Mouse (Mus musculus) regulatory T cell (primary cell): Measurements from ENCODE around the gene Znrf4.

Experiments
- in situ Hi-C: fragments of 300-600 bp; cut with MboI, MseI; formaldehyde crosslinking; loops from one replicate; pipeline ENCODE4 v1.15.1; 2025; ENCODE audit warnings: high pct_unique_total_duplicates

Gene Znrf4

DNA sequence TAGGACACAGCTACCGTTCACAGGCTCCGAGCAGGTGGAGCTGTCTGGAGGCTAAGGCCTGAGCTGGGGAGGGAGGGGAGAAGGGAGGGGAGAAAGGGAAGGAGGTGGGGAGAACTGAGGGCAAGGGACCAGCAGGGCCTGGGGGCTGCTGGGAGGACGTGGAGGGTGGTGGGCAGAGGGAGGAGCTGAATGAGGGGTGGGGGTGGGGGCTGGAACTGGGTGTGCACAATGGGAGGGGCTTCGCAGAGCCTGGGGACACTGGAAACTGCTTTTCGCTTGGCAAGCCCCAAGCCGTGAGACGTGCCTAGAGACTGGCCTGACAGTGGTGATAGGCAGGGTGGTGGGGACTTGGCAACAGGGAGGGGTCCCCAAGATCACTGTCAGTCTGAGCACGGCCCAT, 43.0 kb downstream of the Znrf4 start:
- in situ Hi-C loops: loop anchor here (10.0 kb wide), 1 partner anchor 584 kb away; no protein-coding TSS in a partner anchor

DNA sequence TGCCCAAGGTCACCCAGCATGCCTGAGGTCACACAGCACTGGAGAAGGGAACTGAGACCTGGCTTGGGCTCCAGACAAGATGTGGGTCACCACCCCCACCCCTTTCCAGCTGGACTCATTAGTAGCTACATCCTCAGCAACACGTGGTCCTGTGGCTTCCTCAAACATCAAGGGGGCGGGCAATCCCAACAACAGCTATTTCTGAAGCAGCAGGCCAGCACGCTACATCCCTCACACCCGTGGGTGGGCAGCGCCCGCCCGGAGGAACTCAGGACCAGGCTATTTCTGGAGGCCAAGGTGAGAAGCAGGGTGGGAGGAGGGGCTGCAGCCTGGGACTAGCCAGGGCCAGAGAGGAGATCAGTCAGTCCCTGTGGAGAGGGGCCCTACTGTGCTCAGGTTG, 43.4 kb downstream of the Znrf4 start:
- in situ Hi-C loops: loop anchor here (10.0 kb wide), 1 partner anchor 584 kb away; no protein-coding TSS in a partner anchor

DNA sequence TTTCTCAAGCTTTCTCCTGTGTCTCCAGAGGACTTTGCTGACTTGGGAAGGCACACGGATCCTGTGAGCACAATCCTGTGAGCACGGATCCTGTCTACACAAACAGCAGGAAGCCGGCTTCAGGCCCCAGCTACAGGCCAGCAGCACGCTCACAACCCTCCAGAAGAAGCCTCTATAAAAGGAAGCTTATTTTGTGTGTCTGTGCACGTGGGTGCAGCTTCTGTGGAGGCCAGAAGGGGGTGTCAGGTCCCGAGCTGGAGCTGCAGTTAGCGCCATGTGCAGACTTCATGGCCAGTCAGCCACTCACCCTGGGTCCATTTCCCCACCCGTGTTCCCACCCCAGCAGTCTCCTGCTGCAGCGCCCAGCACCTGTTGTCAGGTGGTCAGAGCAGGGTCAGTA, 43.9 kb downstream of the Znrf4 start:
- in situ Hi-C loops: loop anchor here (10.0 kb wide), 1 partner anchor 584 kb away; no protein-coding TSS in a partner anchor

DNA sequence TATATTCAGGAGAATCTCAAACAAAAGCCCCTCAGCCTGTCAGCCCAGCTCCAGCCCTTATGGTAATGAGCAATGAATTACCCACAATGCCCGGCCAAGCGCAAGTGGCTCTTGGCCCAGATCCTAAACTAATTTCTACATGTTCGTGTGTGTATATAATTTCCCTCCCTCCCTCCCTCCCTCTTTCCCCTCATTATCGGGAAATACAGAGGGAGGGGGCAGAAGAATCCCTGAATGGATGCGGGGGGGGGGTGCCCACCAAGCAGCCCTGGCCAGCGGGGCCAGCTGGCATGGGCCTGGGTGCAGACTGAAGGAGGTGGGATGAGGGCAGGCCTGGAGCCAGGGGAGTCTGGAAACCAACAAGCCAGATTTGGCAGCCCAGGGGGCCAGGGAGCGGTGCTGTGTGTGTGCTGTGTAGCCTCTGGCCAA, 44.8 kb downstream of the Znrf4 start:
- in situ Hi-C loops: loop anchor here (10.0 kb wide), 1 partner anchor 583 kb away; no protein-coding TSS in a partner anchor

DNA sequence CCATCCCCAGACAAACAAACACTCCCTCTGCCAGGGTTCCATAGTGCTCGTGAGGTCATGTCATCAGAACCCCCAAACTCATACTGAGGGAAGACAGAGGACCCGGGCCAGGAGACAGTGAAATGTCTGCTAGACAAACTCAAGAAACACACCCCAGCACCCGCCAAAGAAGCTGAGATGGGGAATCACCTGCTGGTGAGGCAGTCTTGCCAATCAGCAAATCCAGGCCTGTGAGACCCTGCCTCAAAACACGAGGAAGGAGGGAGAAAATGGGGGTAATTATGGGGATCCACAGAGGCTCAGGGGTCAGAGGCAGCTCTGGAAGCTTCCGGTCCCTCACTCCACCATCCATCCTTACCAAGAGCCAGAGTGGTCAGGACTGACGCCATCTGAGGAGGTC, 45.5 kb downstream of the Znrf4 start:
- in situ Hi-C loops: loop anchor here (10.0 kb wide), 1 partner anchor 582 kb away; no protein-coding TSS in a partner anchor

DNA sequence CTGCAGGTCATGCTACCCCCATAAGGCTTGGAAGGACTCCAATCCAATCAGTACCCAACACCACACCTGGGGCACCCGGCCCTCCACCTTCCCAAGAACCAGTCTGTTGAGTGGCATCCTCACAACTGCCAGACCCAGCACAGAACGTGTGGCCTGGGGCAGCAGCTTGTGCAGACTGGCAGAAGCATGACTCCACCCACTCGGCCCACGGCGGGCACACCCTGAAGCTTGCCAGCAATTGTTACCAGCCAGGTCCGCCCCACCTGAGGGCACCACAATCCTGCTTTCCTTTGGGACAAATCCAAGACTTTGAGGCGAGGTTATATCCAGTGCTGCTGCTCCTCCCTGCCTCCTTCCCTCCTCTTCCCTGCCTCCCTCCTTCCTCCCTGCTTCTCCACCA, 47.4 kb downstream of the Znrf4 start:
- in situ Hi-C loops: loop anchor here (10.0 kb wide), 1 partner anchor 580 kb away; no protein-coding TSS in a partner anchor

DNA sequence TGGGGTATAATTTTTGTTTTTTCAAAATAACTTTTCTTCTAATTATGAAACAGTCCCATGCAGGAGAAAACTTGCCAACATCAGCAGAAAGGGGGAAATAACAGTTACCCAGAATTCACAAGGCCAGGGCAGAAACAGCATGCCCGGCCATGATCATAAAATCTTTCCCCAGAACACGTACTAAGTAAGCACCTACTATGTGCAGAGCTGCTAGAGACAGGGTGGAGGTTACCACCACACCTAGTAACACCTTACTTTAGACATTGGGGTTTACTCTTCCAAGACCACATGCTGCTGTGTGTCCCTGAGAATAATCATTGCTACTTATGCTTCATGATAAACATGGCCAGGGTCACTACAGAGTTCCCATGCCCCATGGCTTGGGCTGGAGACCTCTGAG, 47.9 kb downstream of the Znrf4 start:
- in situ Hi-C loops: loop anchor here (10.0 kb wide), 1 partner anchor 580 kb away; no protein-coding TSS in a partner anchor

DNA sequence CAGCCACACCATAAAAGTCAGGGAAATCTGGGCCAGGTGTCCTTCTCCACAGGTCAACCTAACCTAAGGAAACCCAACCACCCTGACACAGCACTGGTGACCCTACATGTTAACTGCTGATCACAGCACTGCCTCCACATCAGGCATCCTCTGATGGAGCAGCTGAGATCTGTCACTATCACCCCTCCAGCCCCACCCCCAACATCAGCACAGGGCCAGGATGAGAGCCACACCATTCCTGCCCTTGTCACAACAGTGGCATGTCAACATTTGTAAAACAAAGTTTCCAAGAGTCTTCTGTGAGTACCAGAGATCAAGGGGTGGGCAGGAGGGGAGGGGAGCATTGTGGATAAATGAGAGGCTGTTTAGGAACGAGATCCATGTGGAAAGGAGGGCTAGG, 48.7 kb downstream of the Znrf4 start:
- in situ Hi-C loops: loop anchor here (10.0 kb wide), 1 partner anchor 579 kb away; no protein-coding TSS in a partner anchor

DNA sequence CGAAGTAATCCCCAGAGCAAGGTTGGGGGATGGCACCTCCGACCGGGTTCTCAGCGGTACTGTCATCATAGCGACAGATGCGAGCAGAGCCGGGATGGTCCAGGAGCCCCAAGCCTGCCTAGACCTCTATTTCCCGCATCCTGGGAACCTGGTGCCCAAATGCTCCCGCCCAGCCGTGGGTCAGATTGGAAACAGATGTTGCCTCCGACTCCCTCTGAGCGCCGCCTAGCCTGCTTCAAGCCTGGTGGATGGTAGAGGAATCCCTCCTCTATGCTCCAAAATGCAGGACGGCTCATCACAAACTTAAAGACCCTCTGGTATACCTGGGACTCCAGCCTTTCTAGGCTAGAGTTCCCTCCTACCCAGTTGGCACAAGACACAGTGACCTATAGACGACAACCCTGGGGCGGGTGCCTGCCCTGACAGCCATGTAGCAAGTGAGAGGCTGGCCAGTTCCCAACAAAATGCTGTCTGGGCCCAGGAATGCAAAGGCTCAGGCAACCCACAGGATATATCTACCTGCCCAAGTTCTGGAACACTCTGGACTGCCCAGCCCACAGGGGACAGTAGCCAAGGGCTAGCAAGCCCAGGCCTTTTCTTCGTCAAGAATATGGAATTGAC, 49.3 kb downstream of the Znrf4 start:
- in situ Hi-C loops: loop anchor here (10.0 kb wide), 1 partner anchor 578 kb away; no protein-coding TSS in a partner anchor

DNA sequence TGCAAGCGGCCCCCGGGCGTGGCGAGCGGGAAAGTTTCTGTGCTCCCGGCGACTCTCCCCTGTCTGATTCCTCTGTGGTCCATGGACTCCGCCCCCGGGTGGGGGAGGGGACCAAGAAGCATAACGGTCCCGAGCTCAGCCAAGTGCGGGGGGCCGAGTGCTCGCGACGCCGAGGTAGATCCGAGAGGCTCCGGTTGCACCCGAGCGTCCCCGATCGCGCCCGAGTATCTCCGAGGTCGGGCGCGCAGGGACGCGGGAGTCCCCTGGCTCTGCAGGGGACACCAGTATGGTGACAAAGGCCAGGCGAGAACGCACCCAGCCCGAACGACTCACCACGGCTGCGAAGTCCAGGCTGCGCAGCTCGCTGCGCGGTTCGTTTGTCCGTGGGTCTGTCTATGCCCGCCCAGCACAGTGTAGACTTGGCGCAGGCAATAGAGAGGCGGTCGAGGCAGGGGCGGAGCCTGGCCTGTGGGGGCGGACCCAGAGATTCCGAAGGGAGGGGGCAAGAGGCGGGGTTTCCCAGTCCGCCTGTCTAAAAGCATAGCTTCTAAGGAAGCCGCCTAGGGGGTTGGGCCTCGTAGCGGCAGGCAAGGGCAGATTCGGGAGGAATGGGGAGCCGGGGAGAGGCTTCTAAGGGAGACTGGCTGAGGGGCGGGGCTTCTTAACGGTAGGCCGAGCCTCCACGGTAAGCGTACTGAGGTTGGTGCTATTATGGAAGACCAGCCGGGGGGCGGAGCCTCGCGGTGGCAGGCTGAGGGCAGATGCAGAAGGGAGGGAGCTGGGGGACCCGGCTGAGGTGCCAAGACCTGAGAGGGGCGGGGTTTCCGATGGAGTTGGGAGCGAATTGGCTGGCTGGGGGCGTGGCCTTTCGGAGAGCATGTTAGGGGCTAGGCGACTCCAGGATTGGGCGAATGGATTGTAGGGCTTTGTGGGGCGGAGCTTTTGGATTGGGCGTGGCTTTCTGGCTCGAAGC, 50.2 kb downstream of the Znrf4 start:
- in situ Hi-C loops: loop anchor here (10.0 kb wide), 1 partner anchor 577 kb away; no protein-coding TSS in a partner anchor
